Mouse (Mus musculus): ENCODE results near the gene Sfpq. TPM values are rescaled to one million over a fixed set of nuclear protein-coding genes. Genes with fewer than 3 reads are reported as not detected.
"Not testable (repeated sequence)": the region's sequence is repeated elsewhere in the genome, so short reads cannot be mapped to it uniquely, and the experiment has no call there.

Gene Sfpq
- polyA plus RNA-seq, 1 experiment, result 111 TPM

- H3K27ac ChIP-seq (ENCODE audit: insufficient read depth, low read length), result no peak overlapping the region
- no peaks in the 10 kb centered on the region for H3K4me1 ChIP-seq (ENCODE audit: control insufficient read depth, insufficient read depth, low read length)
- no peak overlapping the region for H3K4me3 ChIP-seq (ENCODE audit: insufficient read depth, low read length)
- TF ChIP-seq POLR2A (IDR thresholded peaks at IDR 0.05; ENCODE audit: extremely low read depth, insufficient read depth, low read length) (no peak), CTCF (IDR thresholded peaks at IDR 0.05; ENCODE audit: extremely low read depth, insufficient read depth, low read length) (no peak)
Measured at GRCm38 (mm10) chr4:127000601-127001105, 20.5 kb upstream of the Sfpq start.

- TF ChIP-seq POLR2A (IDR thresholded peaks at IDR 0.05; ENCODE audit: extremely low read depth, insufficient read depth, low read length) (no peak), CTCF (IDR thresholded peaks at IDR 0.05; ENCODE audit: extremely low read depth, insufficient read depth, low read length) (no peak)
- Histone ChIP-seq H3K27ac (ENCODE audit: insufficient read depth, low read length) (no peak overlapping the region), H3K4me1 (ENCODE audit: control insufficient read depth, insufficient read depth, low read length) (no peaks in the 10 kb centered on the region)
Measured at GRCm38 (mm10) chr4:127004384-127004783, 16.7 kb upstream of the Sfpq start.

GRCm38 (mm10) chr4:127005113-127005936 is 15.8 kb upstream of the Sfpq start:
- peak overlapping the region; percentile 26 for H3K4me3 ChIP-seq (ENCODE audit: insufficient read depth, low read length)
- H3K27ac ChIP-seq (ENCODE audit: insufficient read depth, low read length), result no peak overlapping the region
- H3K4me1 ChIP-seq (ENCODE audit: control insufficient read depth, insufficient read depth, low read length), result no peaks in the 10 kb centered on the region
- TF ChIP-seq POLR2A (IDR thresholded peaks at IDR 0.05; ENCODE audit: extremely low read depth, insufficient read depth, low read length) (no peak), CTCF (IDR thresholded peaks at IDR 0.05; ENCODE audit: extremely low read depth, insufficient read depth, low read length) (no peak)

More at GRCm38 (mm10) chr4:127004384-127004783, 16.7 kb upstream of the Sfpq start:
- H3K4me3 ChIP-seq (ENCODE audit: insufficient read depth, low read length), result no peak overlapping the region

DNA sequence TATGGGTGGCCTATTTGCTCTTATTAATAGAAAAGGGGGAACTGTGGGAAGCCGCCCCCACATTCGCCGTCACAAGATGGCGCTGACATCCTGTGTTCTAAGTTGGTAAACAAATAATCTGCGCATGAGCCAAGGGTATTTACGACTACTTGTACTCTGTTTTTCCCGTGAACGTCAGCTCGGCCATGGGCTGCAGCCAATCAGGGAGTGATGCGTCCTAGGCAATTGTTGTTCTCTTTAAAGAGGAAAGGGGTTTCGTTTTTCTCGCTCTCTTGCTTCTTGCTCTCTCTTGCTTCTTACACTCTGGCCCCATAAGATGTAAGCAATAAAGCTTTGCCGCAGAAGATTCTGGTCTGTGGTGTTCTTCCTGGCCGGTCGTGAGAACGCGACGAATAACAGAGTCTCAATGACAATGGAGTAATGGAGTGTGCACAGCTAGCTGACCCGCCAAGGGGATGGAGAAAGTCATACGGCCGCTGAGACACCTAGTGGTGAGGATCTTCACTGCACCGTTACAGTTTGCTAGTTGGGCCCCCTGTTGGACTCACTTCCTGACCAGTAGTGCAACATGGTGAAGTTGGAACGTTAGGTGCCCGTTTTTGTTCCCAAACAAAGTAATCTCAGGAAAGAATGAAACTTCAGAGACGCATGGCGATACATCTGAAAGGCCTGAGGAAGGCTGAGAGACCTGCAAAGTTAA is 5.7 kb upstream of the Sfpq start:
- TF ChIP-seq POLR2A (IDR thresholded peaks at IDR 0.05; ENCODE audit: extremely low read depth, insufficient read depth, low read length) (peak; percentile 52; the same call in 1 of the 2 replicates), CTCF (IDR thresholded peaks at IDR 0.05; ENCODE audit: extremely low read depth, insufficient read depth, low read length) (peak; percentile 91)
- H3K4me3 ChIP-seq (ENCODE audit: insufficient read depth, low read length), result peak overlapping the region; percentile 22
- H3K27ac ChIP-seq (ENCODE audit: insufficient read depth, low read length); H3K4me1 ChIP-seq (ENCODE audit: control insufficient read depth, insufficient read depth, low read length): not testable (repeated sequence)

- Histone ChIP-seq H3K4me1 (ENCODE audit: control insufficient read depth, insufficient read depth, low read length) (no peaks in the 10 kb centered on the region), H3K27ac (ENCODE audit: insufficient read depth, low read length) (no peak overlapping the region), H3K4me3 (ENCODE audit: insufficient read depth, low read length) (no peak overlapping the region)
- TF ChIP-seq POLR2A (IDR thresholded peaks at IDR 0.05; ENCODE audit: extremely low read depth, insufficient read depth, low read length), result no peak
- no peak for TF ChIP-seq CTCF (IDR thresholded peaks at IDR 0.05; ENCODE audit: extremely low read depth, insufficient read depth, low read length)
Measured at GRCm38 (mm10) chr4:127016366-127016765, 4.8 kb upstream of the Sfpq start.

GRCm38 (mm10) chr4:127020411-127021150 is 543 bp upstream of the Sfpq start:
- no peak for TF ChIP-seq POLR2A (IDR thresholded peaks at IDR 0.05; ENCODE audit: extremely low read depth, insufficient read depth, low read length)
- no peak for TF ChIP-seq CTCF (IDR thresholded peaks at IDR 0.05; ENCODE audit: extremely low read depth, insufficient read depth, low read length)
- peaks cover 2% of the 10 kb centered on the region; the same call in 1 of the 2 replicates for H3K4me1 ChIP-seq (ENCODE audit: control insufficient read depth, insufficient read depth, low read length)
- no peak overlapping the region for H3K27ac ChIP-seq (ENCODE audit: insufficient read depth, low read length)
- peak overlapping the region; percentile 61; the same call in 1 of the 2 replicates for H3K4me3 ChIP-seq (ENCODE audit: insufficient read depth, low read length)

DNA sequence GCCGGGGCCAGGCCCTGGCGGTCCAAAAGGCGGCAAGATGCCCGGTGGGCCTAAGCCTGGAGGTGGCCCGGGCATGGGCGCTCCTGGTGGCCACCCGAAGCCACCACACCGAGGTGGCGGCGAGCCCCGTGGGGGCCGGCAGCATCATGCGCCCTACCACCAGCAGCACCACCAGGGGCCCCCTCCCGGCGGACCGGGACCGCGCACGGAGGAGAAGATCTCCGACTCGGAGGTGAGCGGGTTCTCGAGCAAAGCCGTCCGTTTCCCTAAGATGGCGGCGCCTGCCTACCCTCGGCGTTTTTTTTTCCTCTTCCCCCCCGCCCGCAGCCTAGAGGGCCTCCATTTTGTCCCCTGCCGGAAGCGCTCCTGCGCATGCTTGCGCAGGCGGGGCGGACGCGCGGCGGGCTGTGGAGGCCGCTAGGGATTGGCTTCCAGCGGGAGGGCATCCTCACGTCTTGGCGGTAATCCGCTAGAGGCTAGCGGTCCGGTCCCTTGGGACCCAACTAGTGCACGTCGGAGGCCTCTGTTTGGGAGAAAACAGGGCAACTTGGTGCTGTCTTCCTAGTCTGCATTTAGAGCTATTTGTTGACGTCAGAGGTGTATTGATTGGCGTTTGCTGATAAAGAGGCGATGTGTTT is 984 bp downstream of the Sfpq start:
- H3K27ac ChIP-seq (ENCODE audit: insufficient read depth, low read length), result peak overlapping the region; percentile 99
- peaks cover 2% of the 10 kb centered on the region; the same call in 1 of the 2 replicates for H3K4me1 ChIP-seq (ENCODE audit: control insufficient read depth, insufficient read depth, low read length)
- H3K4me3 ChIP-seq (ENCODE audit: insufficient read depth, low read length), result peak overlapping the region; percentile 61
- TF ChIP-seq CTCF (IDR thresholded peaks at IDR 0.05; ENCODE audit: extremely low read depth, insufficient read depth, low read length) (no peak), POLR2A (IDR thresholded peaks at IDR 0.05; ENCODE audit: extremely low read depth, insufficient read depth, low read length) (peak; percentile 60; the same call in 1 of the 2 replicates)

- H3K27ac ChIP-seq (ENCODE audit: insufficient read depth, low read length), result no peak overlapping the region
- TF ChIP-seq CTCF (IDR thresholded peaks at IDR 0.05; ENCODE audit: extremely low read depth, insufficient read depth, low read length) (no peak), POLR2A (IDR thresholded peaks at IDR 0.05; ENCODE audit: extremely low read depth, insufficient read depth, low read length) (no peak)
- peaks cover 2% of the 10 kb centered on the region; the same call in 1 of the 2 replicates for H3K4me1 ChIP-seq (ENCODE audit: control insufficient read depth, insufficient read depth, low read length)
- peak overlapping the region; percentile 61 for H3K4me3 ChIP-seq (ENCODE audit: insufficient read depth, low read length)
Measured at GRCm38 (mm10) chr4:127023201-127023600, 2.1 kb downstream of the Sfpq start.
